Mouse (Mus musculus) ES-E14 (cell line): ENCODE results near the gene Clspn.

Experiments
- CHD2 ChIP-seq: IDR thresholded peaks from 2 replicates; pipeline ENCODE4 v1.6.1; 2014; ENCODE audit warnings: mild to moderate bottlenecking, low read depth, low read length, inconsistent platforms
- ZC3H11A ChIP-seq: IDR thresholded peaks from 2 replicates; pipeline ENCODE4 v1.6.1; 2012; ENCODE audit warnings: low read depth, mild to moderate bottlenecking, inconsistent platforms, low read length, borderline replicate concordance
- ZNF384 ChIP-seq: IDR thresholded peaks from 2 replicates; pipeline ENCODE4 v1.6.1; 2012; ENCODE audit warnings: low read depth, low read length, inconsistent platforms

DNA sequence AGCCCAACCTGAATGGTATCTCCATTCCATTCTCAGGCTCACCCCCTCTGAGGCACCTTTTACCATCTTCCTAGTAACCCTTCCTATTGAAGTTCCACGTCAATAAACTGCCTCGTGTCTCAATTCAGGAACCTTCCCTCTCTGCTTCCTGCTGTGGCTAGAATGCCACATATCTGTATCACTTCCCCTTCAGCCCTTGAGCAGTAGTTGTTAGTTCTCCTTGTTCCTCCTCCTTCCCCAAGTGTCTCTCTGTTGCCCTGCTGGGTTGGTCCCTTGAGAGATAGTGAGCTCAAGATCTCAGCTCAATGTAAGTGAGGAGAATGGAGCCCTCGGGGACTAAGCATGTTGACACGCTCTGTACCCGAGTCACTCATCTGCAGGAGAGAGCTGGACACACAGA lies 19.9 kb upstream of the Clspn start:
- no peak for TF ChIP-seq CHD2
- TF ChIP-seq ZNF384 = no peak
- TF ChIP-seq ZC3H11A = no peak
